Mouse (Mus musculus): ENCODE measurements at regions not wholly inside any gene's neighbourhood (a gene's known extent, or its start where the extent isn't known, plus 50 kb on each side); places are given as distances from the start of the nearest gene placed in this dataset.

- no peak for DNase-seq
Observed at GRCm38 (mm10) chr16:74984207-74984606, 572.6 kb upstream of the Robo2 start.

GRCm38 (mm10) chr16:74966099-74966498 lies 554.5 kb upstream of the Robo2 start:
- DNase-seq: no peak

GRCm38 (mm10) chr16:74929739-74930138 lies 518.1 kb upstream of the Robo2 start:
- DNase-seq: no peak

- peak; percentile 31 for DNase-seq
Observed at GRCm38 (mm10) chr16:74900835-74901234, 489.2 kb upstream of the Robo2 start.

GRCm38 (mm10) chr16:74887724-74888123 lies 476.1 kb upstream of the Robo2 start:
- DNase-seq: no peak

- DNase-seq: no peak
Observed at GRCm38 (mm10) chr16:74878603-74879002, 467.0 kb upstream of the Robo2 start.

GRCm38 (mm10) chr16:74873756-74874155 lies 462.1 kb upstream of the Robo2 start:
- DNase-seq: no peak

- DNase-seq: no peak
Observed at GRCm38 (mm10) chr16:74857752-74858151, 446.1 kb upstream of the Robo2 start.

GRCm38 (mm10) chr16:74840006-74840405 lies 428.4 kb upstream of the Robo2 start:
- DNase-seq: no peak

GRCm38 (mm10) chr16:74814386-74814785 lies 402.8 kb upstream of the Robo2 start:
- DNase-seq: no peak

- DNase-seq: no peak
Observed at GRCm38 (mm10) chr16:74809154-74809825, 397.7 kb upstream of the Robo2 start.

GRCm38 (mm10) chr16:74806775-74807174 lies 395.1 kb upstream of the Robo2 start:
- DNase-seq: no peak

GRCm38 (mm10) chr16:74801296-74801695 lies 389.7 kb upstream of the Robo2 start:
- peak; percentile 64 for DNase-seq

GRCm38 (mm10) chr16:74796303-74796653 lies 384.7 kb upstream of the Robo2 start:
- DNase-seq: no peak

- DNase-seq: no peak
Observed at GRCm38 (mm10) chr16:74795360-74796302, 384.0 kb upstream of the Robo2 start.

- DNase-seq: no peak
Observed at GRCm38 (mm10) chr16:74785365-74786119, 373.9 kb upstream of the Robo2 start.

- no peak for DNase-seq
Observed at GRCm38 (mm10) chr16:74780388-74780787, 368.8 kb upstream of the Robo2 start.

- no peak for DNase-seq
Observed at GRCm38 (mm10) chr16:74768264-74768663, 356.6 kb upstream of the Robo2 start.

- DNase-seq: no peak
Observed at GRCm38 (mm10) chr16:74756720-74757345, 345.2 kb upstream of the Robo2 start.

GRCm38 (mm10) chr16:74750900-74751299 lies 339.3 kb upstream of the Robo2 start:
- no peak for DNase-seq

- DNase-seq: no peak
Observed at GRCm38 (mm10) chr16:74749006-74749405, 337.4 kb upstream of the Robo2 start.

GRCm38 (mm10) chr16:74743512-74743911 lies 331.9 kb upstream of the Robo2 start:
- no peak for DNase-seq
